In genomic region chr16:21246391-21247036, GRCm38 (mm10) we compare ENCODE assay signal across 8 mouse cellular contexts. TPM values are rescaled to one million over a fixed set of nuclear protein-coding genes. Genes with fewer than 3 reads are reported as not detected.
DNase-seq lines count a peak whose midpoint lies in the region; ATAC-seq and TF ChIP-seq lines count a peak whose summit lies in the region.

No protein-coding gene starts in this region.

- 1% methylated on average over 33 of the region's 33 CpGs for WGBS in embryonic facial prominence, embryonic 13.5 days
- under 1% methylated on average over 32 of the region's 33 CpGs for WGBS in hindbrain, embryonic 14.5 days
- WGBS in lung, embryonic 14.5 days: 1% methylated on average over 32 of the region's 33 CpGs

- no peaks in the 10 kb centered on the region for H3K9me3 ChIP-seq in CH12.LX (replicated peaks; ENCODE audit: low read length)
- H3K9me3 ChIP-seq in embryonic facial prominence, embryonic 13.5 days: no peaks in the 10 kb centered on the region
- H3K9me3 ChIP-seq in hindbrain, embryonic 14.5 days (ENCODE audit: control insufficient read depth, low read length): no peaks in the 10 kb centered on the region
- no peaks in the 10 kb centered on the region for H3K9me3 ChIP-seq in lung, embryonic 14.5 days (ENCODE audit: low read depth, low read length)

- peaks cover 6% of the 10 kb centered on the region for H3K27me3 ChIP-seq in CH12.LX (replicated peaks)
- H3K27me3 ChIP-seq in embryonic facial prominence, embryonic 13.5 days: no peaks in the 10 kb centered on the region
- H3K27me3 ChIP-seq in hindbrain, embryonic 14.5 days (ENCODE audit: control insufficient read depth, insufficient read depth, low read length): peaks cover 43% of the 10 kb centered on the region
- H3K27me3 ChIP-seq in lung, embryonic 14.5 days (ENCODE audit: insufficient read depth, low read length): peaks cover 15% of the 10 kb centered on the region

- in situ Hi-C loops in CH12.LX (cut with MboI; ENCODE audit: low pct_ligation_motif_present, low pct_unique_long_range_greater_than_20kb, low sequenced_read_pairs): no loop called here

- no peak for TF ChIP-seq RAD21 in CH12.LX (IDR thresholded peaks at IDR 0.05; ENCODE audit: low read depth, low read length)

- no peak for TF ChIP-seq POLR2A in CH12.LX (IDR thresholded peaks at IDR 0.05; ENCODE audit: low read depth, low read length)

- peaks cover 5 to 14% of the 10 kb centered on the region in 2 experiments; a peak in 3 of 4 replicates for H3K4me1 ChIP-seq in CH12.LX (ENCODE audit: control insufficient read depth in 1 of 2, insufficient read depth in 2 of 2)
- peaks cover 79% of the 10 kb centered on the region for H3K4me1 ChIP-seq in embryonic facial prominence, embryonic 13.5 days
- peaks cover 35% of the 10 kb centered on the region for H3K4me1 ChIP-seq in hindbrain, embryonic 14.5 days (replicated peaks; ENCODE audit: control insufficient read depth, insufficient read depth, low read length)
- peaks cover 22% of the 10 kb centered on the region for H3K4me1 ChIP-seq in lung, embryonic 14.5 days (ENCODE audit: insufficient read depth)

- H3K9ac ChIP-seq in CH12.LX (ENCODE audit: insufficient read depth, low read depth): peak overlapping the region; percentile 84
- peak overlapping the region; percentile 71 for H3K9ac ChIP-seq in embryonic facial prominence, embryonic 13.5 days
- peak overlapping the region; percentile 60 for H3K9ac ChIP-seq in hindbrain, embryonic 14.5 days
- peak overlapping the region; percentile 56 for H3K9ac ChIP-seq in lung, embryonic 14.5 days

- no peak for TF ChIP-seq EP300 in CH12.LX (IDR thresholded peaks at IDR 0.05; ENCODE audit: low read length)

- TF ChIP-seq CTCF in CH12.LX (conservative IDR thresholded peaks at IDR 0.05 in 1 of 2, IDR thresholded peaks at IDR 0.05 in 1 of 2; ENCODE audit: low read depth in 2 of 2, low read length in 2 of 2): no peak
- TF ChIP-seq CTCF in lung, embryonic 14.5 days (IDR thresholded peaks at IDR 0.05; ENCODE audit: low read depth): no peak

- ATAC-seq in embryonic facial prominence, embryonic 13.5 days (ENCODE audit: insufficient number of reproducible peaks, insufficient read depth, low FRiP score, low TSS enrichment, low read depth): peak; percentile 49; the same call in 1 of the 2 replicates
- peak; percentile 21 for ATAC-seq in hindbrain, embryonic 14.5 days (ENCODE audit: low FRiP score)
- peak; percentile 64 for ATAC-seq in lung, embryonic 14.5 days (ENCODE audit: insufficient read depth)

- H3K4me2 ChIP-seq in CH12.LX (ENCODE audit: insufficient read depth, low read depth, poor library complexity, severe bottlenecking): peak overlapping the region; percentile 97
- H3K4me2 ChIP-seq in embryonic facial prominence, embryonic 13.5 days: peak overlapping the region; percentile 90
- peak overlapping the region; percentile 92 for H3K4me2 ChIP-seq in hindbrain, embryonic 14.5 days (replicated peaks)
- H3K4me2 ChIP-seq in lung, embryonic 14.5 days: peak overlapping the region; percentile 91

- peak; percentile 18 to 27 for DNase-seq in adrenal gland, adult 18-20 months (ENCODE audit: low spot score in 2 of 2)
- DNase-seq in adrenal gland, adult 8-10 months: no peak
- no peak for DNase-seq in CH12.LX (ENCODE audit: extremely low read depth)
- DNase-seq in hindbrain, embryonic 14.5 days (ENCODE audit: low spot score): no peak
- DNase-seq in lung, embryonic 14.5 days: peak; percentile 83
- DNase-seq in ovary, postnatal 36 days (ENCODE audit: low spot score): peak; percentile 52
- DNase-seq in frontal cortex, postnatal 25 days (ENCODE audit: low spot score in 2 of 2): no peak

- peak overlapping the region; percentile 20 to 57 (median 47) for H3K4me3 ChIP-seq in CH12.LX (replicated peaks in 1 of 3; ENCODE audit: low read depth in 2 of 3, low read length in 2 of 3, poor library complexity in 1 of 3)
- peak overlapping the region; percentile 45 for H3K4me3 ChIP-seq in embryonic facial prominence, embryonic 13.5 days
- H3K4me3 ChIP-seq in hindbrain, embryonic 14.5 days (replicated peaks; ENCODE audit: low read length): peak overlapping the region; percentile 40
- H3K4me3 ChIP-seq in lung, embryonic 14.5 days (ENCODE audit: low read depth, low read length): peak overlapping the region; percentile 42

- no peaks in the 10 kb centered on the region for H3K36me3 ChIP-seq in CH12.LX (replicated peaks in 1 of 2; ENCODE audit: control insufficient read depth in 1 of 2, insufficient read depth in 1 of 2, low read length in 1 of 2)
- no peaks in the 10 kb centered on the region for H3K36me3 ChIP-seq in embryonic facial prominence, embryonic 13.5 days
- H3K36me3 ChIP-seq in hindbrain, embryonic 14.5 days (replicated peaks; ENCODE audit: control insufficient read depth, insufficient read depth): no peaks in the 10 kb centered on the region
- H3K36me3 ChIP-seq in lung, embryonic 14.5 days (ENCODE audit: insufficient read depth): no peaks in the 10 kb centered on the region

- dilution Hi-C loops in CH12.LX (cut with MboI; ENCODE audit: extremely low pct_ligation_motif_present, extremely low pct_unique_long_range_greater_than_20kb, low sequenced_read_pairs): no loop called here

- no peak overlapping the region for H3K27ac ChIP-seq in CH12.LX (ENCODE audit: insufficient read depth, low read depth)
- H3K27ac ChIP-seq in embryonic facial prominence, embryonic 13.5 days: peak overlapping the region; percentile 92
- peak overlapping the region; percentile 32; the same call in 1 of the 2 replicates for H3K27ac ChIP-seq in hindbrain, embryonic 14.5 days
- H3K27ac ChIP-seq in lung, embryonic 14.5 days (ENCODE audit: low read depth): peak overlapping the region; percentile 92

- no peaks in the 10 kb centered on the region for H3K79me2 ChIP-seq in CH12.LX (replicated peaks; ENCODE audit: control insufficient read depth, extremely low read depth, insufficient read depth, poor library complexity, severe bottlenecking)

TF ChIP-seq in CH12.LX, 34 proteins besides CTCF, POLR2A, EP300 and RAD21:
- TF ChIP-seq USF1 (IDR thresholded peaks at IDR 0.05; ENCODE audit: low read depth, low read length): no peak
- no peak for TF ChIP-seq PAX5 (IDR thresholded peaks at IDR 0.05; ENCODE audit: low read length)
- no peak for TF ChIP-seq JUND (conservative IDR thresholded peaks at IDR 0.05; ENCODE audit: low read depth, low read length)
- TF ChIP-seq MAX (IDR thresholded peaks at IDR 0.05; ENCODE audit: low read length): no peak
- no peak for TF ChIP-seq HCFC1 (IDR thresholded peaks at IDR 0.05; ENCODE audit: low read depth, low read length)
- TF ChIP-seq NRF1 (IDR thresholded peaks at IDR 0.05; ENCODE audit: low read depth, low read length): no peak

RNA-seq across cellular contexts. Expression of gene Ephb3, which starts 42.0 kb away (rescaled TPM):
- total RNA-seq in adrenal gland, adult 18-20 months (2021): under 1 TPM; 0.83 to 0.99 TPM
- total RNA-seq in adrenal gland, adult 8-10 months (2022): 1 to 10 TPM; 1.3 to 2.3 (median 1.7) TPM
- total RNA-seq in CH12.LX (2012; rRNA removed): not detected in 2 replicates
- not detected in 2 replicates for total RNA-seq in CH12.LX (2014; rRNA removed)
- polyA plus RNA-seq in CH12.LX (2012; ENCODE audit: insufficient read length, low read depth): not detected in 2 replicates
- polyA plus RNA-seq in embryonic facial prominence, embryonic 13.5 days (2015; fragmentation: Nextera tagmentation; extraction: Ambion mirVana): 71.4 and 72.9 TPM in 2 replicates
- polyA plus RNA-seq in hindbrain, embryonic 14.5 days (2014; fragmentation: Nextera tagmentation; extraction: Ambion mirVana): 11.8 and 11.9 TPM in 2 replicates
- 29.7 and 33.2 TPM in 2 replicates for polyA plus RNA-seq in lung, embryonic 14.5 days (2014; fragmentation: Nextera tagmentation; extraction: Ambion mirVana)

Comparison
In these comparisons a context has a peak if more than half of its experiments do, and no peak if none do; other contexts are left out.
1. DNase-seq: peak in adrenal gland, adult 18-20 months (2 of 2), lung, embryonic 14.5 days (single experiment) and ovary, postnatal 36 days (single experiment); none in adrenal gland, adult 8-10 months (single experiment), CH12.LX (single experiment), hindbrain, embryonic 14.5 days (single experiment) and frontal cortex, postnatal 25 days (0 of 2).
2. RNA of gene Ephb3, which starts 42.0 kb away (polyA plus RNA-seq): 71.4 to 72.9 TPM in embryonic facial prominence, embryonic 13.5 days, 29.7 to 33.2 TPM in lung, embryonic 14.5 days and 11.8 to 11.9 TPM in hindbrain, embryonic 14.5 days; not detected in CH12.LX; every median in the first group is over 10 times any median in the second.
3. Peak in every context shown above with its lines, with median percentiles within 50 percentile points of each other: H3K4me2 ChIP-seq, H3K4me3 ChIP-seq, H3K9ac ChIP-seq and ATAC-seq.